Mouse (Mus musculus) erythroblast, embryonic 14.5 days (primary cell): ENCODE measurements around the gene Arpc2. TPM values are rescaled to one million over a fixed set of nuclear protein-coding genes. Genes with fewer than 3 reads are reported as not detected.

Experiments used
- H3K27me3 ChIP-seq: 2 replicates; pipeline ENCODE4 v1.6.1; 2012; ENCODE audit warnings: inconsistent platforms; ENCODE audit not compliant: control insufficient read depth
- H3K36me3 ChIP-seq: 2 replicates; pipeline ENCODE4 v1.6.1; 2012; ENCODE audit warnings: mild to moderate bottlenecking, inconsistent platforms; ENCODE audit not compliant: control insufficient read depth
- H3K4me1 ChIP-seq: 2 replicates; pipeline ENCODE4 v1.6.1; 2012; ENCODE audit warnings: inconsistent platforms; ENCODE audit not compliant: control insufficient read depth
- H3K4me3 ChIP-seq: replicated peaks from 2 replicates; pipeline ENCODE3; 2012; ENCODE audit warnings: moderate library complexity, mild to moderate bottlenecking, inconsistent platforms
- H3K9me3 ChIP-seq: 2 replicates; pipeline ENCODE4 v1.6.1; 2012; ENCODE audit warnings: low read length, inconsistent platforms, mixed read lengths; ENCODE audit not compliant: control insufficient read depth
- GATA1 ChIP-seq: IDR thresholded peaks from 2 replicates; pipeline ENCODE4 v1.6.1; 2012; ENCODE audit warnings: low read length, inconsistent platforms, mixed read lengths
- TAL1 ChIP-seq: IDR thresholded peaks from 3 replicates; pipeline ENCODE4 v1.6.1; 2012; ENCODE audit warnings: low read length, inconsistent platforms, mixed read lengths
- polyA plus RNA-seq: library from polyadenylated mRNA; stranded (reverse); fragments of >175 nt; gene quantifications from 2 replicates; pipeline ENCODE4 v1.2.3, GENCODE M21; 2012

Arpc2 gene
- polyA plus RNA-seq, 1 experiment: 7.8 TPM

DNA sequence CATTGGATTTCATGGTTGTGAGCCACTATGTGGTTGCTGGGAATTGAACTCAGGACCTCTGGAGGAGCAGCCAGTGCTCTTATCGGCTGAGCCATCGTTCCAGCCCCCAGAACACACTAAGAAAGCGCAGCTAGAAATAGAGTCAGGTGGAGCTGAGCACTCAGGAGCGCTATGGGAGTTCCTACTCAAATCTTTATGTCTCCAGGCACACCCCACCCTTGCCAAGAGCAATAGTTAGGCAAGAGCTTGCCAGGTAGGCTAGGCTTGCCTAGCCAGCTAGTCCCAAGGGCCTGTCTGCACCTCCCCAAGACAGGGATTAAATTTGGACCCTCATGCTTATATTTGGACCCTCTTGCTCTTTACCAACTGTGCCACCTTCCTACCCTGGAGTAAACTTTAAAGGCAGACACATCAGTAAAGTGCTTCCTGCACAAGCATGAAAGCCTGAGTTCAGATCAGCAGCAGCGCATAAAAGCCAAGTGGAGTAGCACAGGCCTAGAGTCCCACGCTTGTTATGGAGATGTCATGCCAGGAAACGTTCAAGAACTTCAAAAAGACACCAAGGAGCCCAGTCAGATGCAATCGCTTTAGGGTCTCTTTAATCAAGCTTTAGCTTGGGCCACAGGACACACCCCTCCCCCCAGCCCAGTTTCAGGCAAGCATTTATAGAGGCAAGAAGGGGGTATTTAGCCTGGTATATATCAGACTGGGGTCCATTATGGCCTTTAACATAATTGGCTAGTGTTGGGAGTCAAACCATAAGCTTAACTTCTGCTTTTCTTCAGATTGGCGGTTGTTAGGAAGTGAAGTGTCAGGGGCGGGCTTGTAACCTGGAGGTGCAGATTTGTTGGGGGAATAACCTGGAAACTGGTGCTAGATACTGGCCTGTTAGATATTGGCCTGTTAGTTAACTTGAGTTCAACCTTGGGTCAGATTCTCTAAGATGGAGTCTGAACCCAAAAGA, 72.4 kb downstream of the Arpc2 start:
- H3K36me3 ChIP-seq: no peaks in the 10 kb centered on the region
- TF ChIP-seq GATA1 (no peak), TAL1 (no peak)
- H3K9me3 ChIP-seq: no peaks in the 10 kb centered on the region
- H3K4me3 ChIP-seq: no peak overlapping the region
- no peaks in the 10 kb centered on the region; the same call in 1 of the 2 replicates for H3K27me3 ChIP-seq
- H3K4me1 ChIP-seq: peaks cover 23% of the 10 kb centered on the region

DNA sequence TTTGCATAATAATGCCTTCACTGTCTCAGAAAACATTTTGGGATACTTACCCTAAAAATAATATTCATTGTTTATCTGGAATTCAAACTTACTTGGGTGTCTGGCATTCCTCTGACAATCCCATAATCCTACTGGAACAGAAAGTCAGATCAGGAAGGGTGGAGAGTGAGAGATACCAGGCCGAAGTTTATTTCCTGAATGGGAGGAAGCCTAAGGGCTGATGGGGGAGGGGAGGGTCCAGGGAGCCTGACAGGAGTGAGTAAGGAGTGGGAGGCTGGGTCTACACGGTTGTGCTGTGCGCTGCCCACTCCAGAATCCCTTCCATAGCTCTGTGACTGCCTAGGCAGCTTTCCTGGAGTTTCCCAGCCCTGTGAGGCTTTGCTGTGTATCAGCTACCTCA, 73.9 kb downstream of the Arpc2 start:
- Histone ChIP-seq H3K4me3 (no peak overlapping the region), H3K9me3 (no peaks in the 10 kb centered on the region), H3K27me3 (no peaks in the 10 kb centered on the region; the same call in 1 of the 2 replicates), H3K4me1 (peaks cover 10% of the 10 kb centered on the region), H3K36me3 (no peaks in the 10 kb centered on the region)
- TF ChIP-seq TAL1 (no peak), GATA1 (no peak)

DNA sequence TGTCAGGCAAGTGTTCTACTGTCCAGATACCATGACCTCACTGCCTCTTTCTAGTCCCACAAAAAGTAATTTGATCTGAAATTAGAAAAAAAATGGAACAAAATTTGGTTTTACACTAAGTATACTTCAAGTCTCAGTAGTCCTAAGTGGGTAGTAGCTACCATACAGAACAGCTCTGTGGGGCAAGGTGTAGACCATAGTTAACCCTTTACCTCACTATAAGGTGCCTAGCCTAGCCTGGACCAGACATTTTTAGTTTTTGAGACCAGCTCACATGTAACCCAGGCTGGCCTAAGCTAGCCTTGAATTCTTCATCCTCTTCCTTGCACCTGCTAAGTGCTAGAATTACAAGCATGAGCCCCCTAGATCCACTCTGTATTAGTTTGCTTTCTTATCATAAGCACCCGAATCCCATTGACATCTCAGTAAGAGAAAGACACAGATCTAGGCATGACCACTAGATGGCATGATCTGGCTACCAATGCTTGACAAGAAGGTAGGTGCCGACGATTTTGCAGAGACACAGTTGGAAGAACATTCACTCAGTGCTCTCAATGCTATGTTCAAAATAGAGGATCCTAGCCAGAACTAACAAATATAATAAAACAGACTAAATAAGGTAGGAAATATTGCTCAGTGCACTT, 77.3 kb downstream of the Arpc2 start:
- TF ChIP-seq TAL1: no peak
- no peak for TF ChIP-seq GATA1
- no peak overlapping the region for H3K4me3 ChIP-seq
- no peaks in the 10 kb centered on the region; the same call in 1 of the 2 replicates for H3K4me1 ChIP-seq
- no peaks in the 10 kb centered on the region for H3K36me3 ChIP-seq
- H3K9me3 ChIP-seq: no peaks in the 10 kb centered on the region
- no peaks in the 10 kb centered on the region for H3K27me3 ChIP-seq

DNA sequence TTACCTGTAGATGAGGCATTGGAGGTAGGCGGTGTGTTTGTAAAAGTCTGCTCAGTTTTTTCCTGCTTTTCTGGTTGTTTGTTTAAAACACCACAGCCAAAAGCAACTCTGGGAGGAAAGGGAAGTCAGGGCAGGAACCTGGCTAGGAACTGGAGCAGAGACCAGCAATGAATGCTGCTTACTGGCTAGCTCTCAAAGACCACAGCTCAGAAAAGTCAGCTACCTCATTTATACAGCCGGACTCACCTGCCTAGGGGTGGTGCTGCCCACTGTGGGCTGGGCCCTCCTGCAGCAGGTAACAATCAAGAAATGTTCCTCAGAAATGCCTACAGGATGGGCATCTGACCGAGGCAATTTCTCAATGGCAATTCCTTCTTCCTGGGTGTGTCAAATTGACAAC, 78.9 kb downstream of the Arpc2 start:
- Histone ChIP-seq H3K9me3 (no peaks in the 10 kb centered on the region), H3K4me1 (no peaks in the 10 kb centered on the region), H3K4me3 (no peak overlapping the region), H3K36me3 (no peaks in the 10 kb centered on the region), H3K27me3 (no peaks in the 10 kb centered on the region)
- no peak for TF ChIP-seq GATA1
- no peak for TF ChIP-seq TAL1

DNA sequence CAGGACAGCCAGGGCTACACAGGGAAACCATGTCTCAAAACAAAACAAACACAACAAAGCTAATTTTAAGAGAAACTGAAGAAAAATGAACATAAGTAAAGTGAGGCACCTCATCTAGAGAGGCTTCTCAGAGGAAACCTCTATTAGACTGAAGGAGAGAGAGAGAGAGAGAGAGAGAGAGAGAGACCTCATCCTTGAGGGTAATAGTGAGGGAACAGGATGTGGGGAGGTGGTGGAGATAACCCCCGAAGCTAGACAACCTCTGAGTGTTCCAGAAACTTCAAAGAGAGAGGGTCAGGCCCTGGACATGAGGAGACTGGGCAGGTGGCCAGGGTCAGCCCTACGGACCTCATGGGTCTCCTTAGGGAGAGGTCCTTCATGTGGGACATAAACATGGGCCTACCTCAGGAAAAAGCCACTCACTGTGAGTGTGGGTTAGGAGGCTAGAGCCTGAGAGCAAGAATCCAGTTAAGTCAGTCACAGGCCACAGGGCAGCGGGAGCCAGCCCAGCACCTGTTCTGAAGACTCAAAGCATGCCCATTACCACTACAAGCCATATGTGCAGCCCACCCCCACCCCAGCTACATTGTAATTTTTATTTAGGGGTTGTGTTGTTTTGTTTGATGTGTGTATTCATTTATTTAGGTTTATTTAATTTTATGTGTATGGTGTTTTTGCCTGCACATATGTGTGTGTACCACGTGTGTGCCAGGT, 80.4 kb downstream of the Arpc2 start:
- Histone ChIP-seq H3K4me3 (no peak overlapping the region), H3K27me3 (no peaks in the 10 kb centered on the region), H3K4me1 (no peaks in the 10 kb centered on the region), H3K36me3 (no peaks in the 10 kb centered on the region), H3K9me3 (no peaks in the 10 kb centered on the region)
- no peak for TF ChIP-seq TAL1
- no peak for TF ChIP-seq GATA1

Other genes with a start within 250 kb of the Arpc2 start
- gene Tns1, start 111.6 kb upstream of the Arpc2 start, polyA plus RNA-seq: 2.6 and 3.6 TPM in 2 replicates
- not detected in 2 replicates for gene Rufy4, start 110.5 kb upstream of the Arpc2 start, polyA plus RNA-seq
- gene Cxcr2, start 82.1 kb upstream of the Arpc2 start, polyA plus RNA-seq: 0.01 TPM in 1 of 2 replicates, not detected in the other
- not detected in 2 replicates for gene Cxcr1, start 41.5 kb upstream of the Arpc2 start, polyA plus RNA-seq
- gene Gpbar1, start 42.5 kb downstream of the Arpc2 start, polyA plus RNA-seq: not detected in 2 replicates
- gene Aamp, start 48.7 kb downstream of the Arpc2 start, polyA plus RNA-seq: 12.2 and 15.5 TPM in 2 replicates
- gene Pnkd, start 48.8 kb downstream of the Arpc2 start, polyA plus RNA-seq: 10.0 and 10.9 TPM in 2 replicates
- 2.7 and 3.3 TPM in 2 replicates for gene Tmbim1, start 69.5 kb downstream of the Arpc2 start, polyA plus RNA-seq
- gene Catip, start 126.0 kb downstream of the Arpc2 start, polyA plus RNA-seq: not detected in 2 replicates
- gene Slc11a1, start 139.1 kb downstream of the Arpc2 start, polyA plus RNA-seq: 0.93 and 1.4 TPM in 2 replicates
- 33.4 and 34.3 TPM in 2 replicates for gene Ctdsp1, start 155.4 kb downstream of the Arpc2 start, polyA plus RNA-seq
- not detected in 2 replicates for gene Vil1, start 173.3 kb downstream of the Arpc2 start, polyA plus RNA-seq